Mouse (Mus musculus) cerebellum, adult 9-11 months (tissue): ENCODE results near the gene Mcam.
A peak's percentile ranks its signal among the peaks of the same experiment; 100 is the strongest.

Source experiments
- DNase-seq: peaks from one replicate; pipeline ENCODE4 v3.0.0; 2022

The Mcam gene

GRCm38 (mm10) chr9:44134101-44134850 lies at the start of gene Mcam:
Gene Mcam (plus strand): TSS chr9:44134469.
- DNase-seq = peak; percentile 89

- peak; percentile 97 for DNase-seq
Observed at GRCm38 (mm10) chr9:44084659-44085229, 49.5 kb upstream of the Mcam start.

GRCm38 (mm10) chr9:44085276-44085675 lies 49.0 kb upstream of the Mcam start:
- peak; percentile 85 for DNase-seq

- peak; percentile 96 for DNase-seq
Observed at GRCm38 (mm10) chr9:44085741-44086665, 48.3 kb upstream of the Mcam start.

GRCm38 (mm10) chr9:44086960-44087359 lies 47.3 kb upstream of the Mcam start:
- peak; percentile 68 for DNase-seq

GRCm38 (mm10) chr9:44087761-44088455 lies 46.4 kb upstream of the Mcam start:
- peak; percentile 75 for DNase-seq

GRCm38 (mm10) chr9:44088877-44089608 lies 45.2 kb upstream of the Mcam start:
- no peak for DNase-seq

GRCm38 (mm10) chr9:44093612-44094503 lies 40.4 kb upstream of the Mcam start:
- peak; percentile 90 for DNase-seq

GRCm38 (mm10) chr9:44094737-44095136 lies 39.5 kb upstream of the Mcam start:
- no peak for DNase-seq

- no peak for DNase-seq
Observed at GRCm38 (mm10) chr9:44095781-44096180, 38.5 kb upstream of the Mcam start.

GRCm38 (mm10) chr9:44096536-44096935 lies 37.7 kb upstream of the Mcam start:
- peak; percentile 50 for DNase-seq

- DNase-seq = peak; percentile 18
Observed at GRCm38 (mm10) chr9:44101490-44101889, 32.8 kb upstream of the Mcam start, which contains the start of gene Mfrp. Gene Mfrp (plus strand): TSS chr9:44101729.

GRCm38 (mm10) chr9:44104881-44105280 lies 29.4 kb upstream of the Mcam start:
- DNase-seq = no peak

GRCm38 (mm10) chr9:44105781-44106180 lies 28.5 kb upstream of the Mcam start:
- no peak for DNase-seq

- no peak for DNase-seq
Observed at GRCm38 (mm10) chr9:44106182-44106581, 28.1 kb upstream of the Mcam start.

- DNase-seq = no peak
Observed at GRCm38 (mm10) chr9:44106596-44106995, 27.7 kb upstream of the Mcam start.

GRCm38 (mm10) chr9:44107110-44107509 lies 27.2 kb upstream of the Mcam start, which contains the start of gene C1qtnf5:
Gene C1qtnf5 (plus strand): TSS chr9:44107245.
- DNase-seq = peak; percentile 78

- DNase-seq = no peak
Observed at GRCm38 (mm10) chr9:44107557-44108179, 26.6 kb upstream of the Mcam start.

- peak; percentile 63 for DNase-seq
Observed at GRCm38 (mm10) chr9:44108269-44109055, 25.8 kb upstream of the Mcam start.
